Mouse (Mus musculus) skeletal muscle tissue, adult 2 months (tissue): ENCODE results near the gene Gmds.

ENCODE experiments used
- DNase-seq: peaks from one replicate; pipeline ENCODE4 v3.0.0-alpha.2; 2012; ENCODE audit warnings: low read depth, low spot score

The Gmds gene

DNA sequence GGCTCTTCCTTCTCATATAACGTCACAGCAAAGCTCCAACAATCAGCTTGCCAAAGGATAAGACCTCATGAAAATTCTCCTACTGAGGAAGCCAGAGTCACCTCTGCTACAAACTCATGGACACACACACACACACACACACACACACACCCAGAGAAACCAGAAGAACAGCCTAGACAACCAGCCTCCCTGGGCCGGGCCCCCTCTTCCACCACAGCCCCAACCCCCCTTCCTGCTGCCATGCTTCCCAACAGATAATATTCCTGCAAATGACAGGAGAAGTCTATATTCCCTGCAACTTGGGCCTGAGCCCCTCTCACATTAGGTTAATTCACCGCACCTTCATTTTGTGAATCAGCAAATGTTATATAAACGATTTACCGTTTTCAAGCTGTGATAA, 545.4 kb downstream of the Gmds start:
- no peak for DNase-seq

DNA sequence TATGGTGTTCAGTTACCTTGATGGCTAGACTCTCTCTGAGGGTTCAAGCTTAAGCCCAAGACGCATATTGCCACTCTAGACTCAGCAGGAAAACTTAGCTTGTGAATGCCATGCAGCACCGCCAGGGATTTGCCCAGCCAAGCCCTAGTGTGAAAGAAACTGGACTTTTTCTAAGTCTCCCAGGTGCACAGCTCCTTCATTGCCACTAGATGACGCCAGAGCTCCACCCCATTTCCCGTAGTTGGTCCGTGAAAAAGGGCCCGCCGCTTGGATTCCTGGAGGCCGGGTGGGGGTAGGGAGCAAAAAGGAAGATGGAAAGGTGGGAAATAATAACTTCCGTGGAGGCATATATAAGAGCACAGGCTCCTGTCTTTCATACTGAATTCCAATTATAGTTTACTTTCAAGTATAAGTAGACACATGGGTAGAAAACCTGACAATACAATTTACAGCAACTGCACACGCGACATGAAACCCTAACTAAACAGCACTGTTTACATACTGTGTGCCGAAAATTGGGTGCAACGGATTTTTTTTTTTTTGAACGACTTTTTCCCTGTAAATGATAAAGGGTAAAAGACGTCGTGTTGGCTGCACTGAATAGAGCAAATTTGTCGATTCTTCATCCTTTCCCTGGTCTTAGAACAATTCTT, 545.9 kb downstream of the Gmds start:
- DNase-seq, result no peak

DNA sequence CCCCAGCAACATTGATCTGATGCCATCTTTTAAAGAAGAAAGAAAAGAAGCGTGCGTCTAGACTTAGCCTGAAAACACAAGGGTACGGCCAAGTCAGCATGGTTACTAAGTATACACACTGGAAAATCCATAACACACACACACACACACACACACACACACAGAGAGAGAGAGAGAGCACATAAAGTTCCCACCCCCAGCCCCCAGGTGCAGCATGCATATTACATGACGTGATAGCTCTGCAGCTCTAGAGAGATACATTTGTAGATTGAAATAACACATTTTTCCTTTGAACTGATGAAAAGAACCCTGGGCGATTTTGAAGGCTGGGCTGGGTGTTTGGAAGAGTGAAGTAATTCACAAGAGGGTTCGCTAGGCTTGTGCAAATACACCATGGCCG, 553.8 kb downstream of the Gmds start:
- DNase-seq, result no peak

DNA sequence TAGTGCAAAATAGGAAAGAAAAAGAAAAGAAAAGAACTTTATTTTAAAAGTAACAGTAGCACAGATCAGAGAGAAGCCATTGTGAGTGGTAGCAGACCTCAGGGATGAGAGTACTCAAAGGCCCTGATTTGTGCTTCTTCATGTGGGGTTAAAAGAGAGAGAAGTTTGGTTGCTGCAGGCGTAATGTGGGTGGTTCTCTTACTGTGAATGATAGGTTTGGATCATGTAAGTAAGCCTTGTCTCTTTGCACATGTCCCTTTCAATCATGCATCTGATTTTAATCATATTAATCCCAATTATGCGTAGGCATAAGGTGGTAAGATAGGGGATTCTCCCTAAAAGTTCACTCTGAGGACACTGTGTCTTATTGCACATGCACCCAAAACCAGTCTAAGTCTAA, 556.5 kb downstream of the Gmds start:
- DNase-seq, result no peak

DNA sequence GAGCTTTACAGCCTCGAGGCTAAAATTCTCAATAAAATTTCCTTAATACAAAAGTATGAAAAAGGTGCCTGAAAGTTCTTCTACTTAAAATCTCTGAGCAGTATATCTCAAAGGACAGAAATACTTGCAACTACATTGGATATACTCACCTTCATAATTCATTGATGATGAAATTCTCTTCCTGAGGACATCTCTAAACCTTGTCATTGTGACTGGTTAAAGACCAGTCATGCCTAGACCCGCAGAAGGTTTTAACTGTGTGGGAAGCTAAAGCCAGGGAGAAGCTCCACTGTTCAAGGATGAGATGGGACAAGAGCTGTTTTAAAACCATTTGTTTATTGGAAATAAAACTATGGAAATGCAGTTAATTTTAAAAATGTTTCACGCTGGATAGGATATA, 558.2 kb downstream of the Gmds start:
- no peak for DNase-seq

DNA sequence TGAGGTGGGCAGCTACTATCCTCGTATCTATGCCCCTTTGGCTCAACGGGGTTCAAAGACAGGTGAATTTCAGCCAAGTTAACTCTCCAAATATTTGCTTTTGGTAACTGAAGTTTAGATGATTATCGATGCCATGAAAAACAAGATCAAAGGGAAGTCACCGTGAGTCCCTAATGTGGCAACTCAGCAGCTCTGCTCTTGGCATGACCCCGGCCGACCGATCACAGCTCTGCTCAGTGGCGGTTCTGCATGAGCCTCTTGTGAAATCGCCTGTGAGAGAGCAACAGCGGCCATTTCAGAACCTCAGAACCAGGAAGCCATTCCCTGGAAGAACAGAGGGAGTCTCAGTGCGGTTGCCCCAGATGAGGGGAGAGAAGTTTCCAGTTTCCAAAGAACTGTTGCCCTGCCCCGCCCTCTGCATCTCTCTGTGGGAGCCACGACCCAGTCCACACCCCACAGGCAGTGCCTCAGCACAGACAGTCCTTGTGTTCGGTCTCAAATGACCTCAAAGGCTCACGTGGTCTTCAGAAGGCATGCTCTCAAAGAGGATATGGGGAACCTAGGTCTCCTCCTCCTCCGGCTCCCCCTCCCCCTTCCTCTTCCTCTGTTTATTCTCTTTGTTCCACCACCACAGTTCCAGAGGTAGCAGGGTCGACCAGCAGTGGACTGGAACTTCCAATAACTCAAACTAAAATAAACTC, 559.1 kb downstream of the Gmds start:
- no peak for DNase-seq

DNA sequence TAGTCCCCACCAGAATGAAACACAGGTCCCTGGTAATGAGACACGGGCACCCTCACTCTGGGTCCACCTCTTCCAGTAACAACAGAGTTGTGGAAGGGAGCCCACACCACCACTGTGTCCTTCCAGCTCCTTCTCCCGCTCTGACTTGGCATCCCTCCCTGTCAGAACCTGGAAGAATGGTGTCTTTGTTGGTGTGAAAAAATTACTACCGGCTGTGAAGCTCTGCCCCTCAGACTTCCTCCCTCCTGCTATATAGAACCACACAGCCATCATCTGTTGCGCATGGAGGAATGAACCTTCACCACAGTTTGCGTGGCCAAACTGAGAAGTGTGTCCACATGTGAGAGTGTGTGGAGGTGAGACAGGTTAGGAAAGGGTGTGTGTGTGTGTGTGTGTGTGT, 562.8 kb downstream of the Gmds start:
- no peak for DNase-seq

DNA sequence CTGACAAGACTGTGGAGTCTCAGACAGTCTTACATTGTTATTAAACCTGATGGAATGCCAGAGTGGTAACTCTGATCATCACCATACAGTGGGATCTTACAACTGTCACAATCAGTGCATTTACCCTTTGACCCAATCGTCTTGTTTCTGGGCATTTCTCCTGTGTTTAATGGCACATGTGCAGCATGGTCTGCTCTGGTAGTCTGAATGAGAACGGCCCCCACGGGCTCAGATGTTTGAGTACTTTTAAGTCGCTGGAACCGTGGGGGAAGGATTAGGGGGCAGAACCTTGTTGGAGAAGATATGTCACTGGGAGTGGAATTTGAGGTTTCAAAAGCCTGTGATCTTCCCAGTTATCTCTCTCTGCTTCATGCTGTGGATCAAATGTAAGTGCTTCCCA, 565.7 kb downstream of the Gmds start:
- DNase-seq, result no peak
